Mouse (Mus musculus) forebrain, embryonic 13.5 days (tissue): Measurements from ENCODE around the gene Pcca. TPM values are rescaled to one million over a fixed set of nuclear protein-coding genes. Genes with fewer than 3 reads are reported as not detected.

Source experiments
- ATAC-seq: fragments of 200-750 bp; cut with Nextera tagmentation; 2 replicates; pipeline ENCODE4 v1.8.0; 2017
- H3K27ac ChIP-seq: fragments of 300-500 bp; sonication (generic); 2 replicates; pipeline ENCODE4 v1.5.1; 2015; ENCODE audit warnings: inconsistent platforms, mild to moderate bottlenecking, moderate library complexity
- H3K27me3 ChIP-seq: fragments of 300-500 bp; sonication (generic); 2 replicates; pipeline ENCODE4 v1.6.1; 2015; ENCODE audit warnings: mild to moderate bottlenecking, inconsistent platforms
- H3K36me3 ChIP-seq: fragments of 300-500 bp; sonication (generic); 2 replicates; pipeline ENCODE4 v1.6.1; 2015; ENCODE audit warnings: mild to moderate bottlenecking, inconsistent platforms; ENCODE audit not compliant: poor library complexity, severe bottlenecking
- H3K4me1 ChIP-seq: fragments of 300-500 bp; sonication (generic); 2 replicates; pipeline ENCODE4 v1.6.1; 2015; ENCODE audit warnings: inconsistent platforms
- H3K4me2 ChIP-seq: fragments of 300-500 bp; sonication (generic); 2 replicates; pipeline ENCODE4 v1.6.1; 2015; ENCODE audit warnings: inconsistent platforms, mild to moderate bottlenecking, moderate library complexity
- H3K4me3 ChIP-seq: fragments of 300-500 bp; sonication (generic); 2 replicates; pipeline ENCODE4 v1.5.1; 2015; ENCODE audit warnings: mild to moderate bottlenecking, inconsistent platforms
- H3K9ac ChIP-seq: fragments of 300-500 bp; sonication (generic); 2 replicates; pipeline ENCODE4 v1.6.1; 2015; ENCODE audit warnings: mild to moderate bottlenecking, inconsistent platforms
- H3K9me3 ChIP-seq: fragments of 300-500 bp; sonication (generic); replicated peaks from 2 replicates; pipeline ENCODE4 v1.6.1; 2016; ENCODE audit warnings: inconsistent platforms
- WGBS: fragments of 180-500 bp; shearing (Covaris S2); methylation state at CpG from one replicate; pipeline ENCODE4 v1.1.7; 2015; 5-methylcytosine and 5-hydroxymethylcytosine counted together
- polyA plus RNA-seq: library from polyadenylated mRNA; unstranded; fragments of >200 nt; fragmentation: Nextera tagmentation; extraction: Ambion mirVana; gene quantifications from 2 replicates; pipeline ENCODE4 v1.2.1, GENCODE M21; 2015

Gene Pcca
- polyA plus RNA-seq, 1 experiment from 2014 or later = 25.2 TPM

- no peak overlapping the region for H3K4me3 ChIP-seq
- no peak overlapping the region for H3K27ac ChIP-seq
- WGBS = 82% methylated on average over 2 of the region's 2 CpGs
- peaks cover 22% of the 10 kb centered on the region for H3K4me1 ChIP-seq
- ATAC-seq = no peak
- no peak overlapping the region for H3K9ac ChIP-seq
- no peak overlapping the region for H3K4me2 ChIP-seq
- H3K27me3 ChIP-seq = no peaks in the 10 kb centered on the region
- no peaks in the 10 kb centered on the region for H3K9me3 ChIP-seq
- no peaks in the 10 kb centered on the region for H3K36me3 ChIP-seq
Observed at GRCm38 (mm10) chr14:122901715-122902114, 367.6 kb downstream of the Pcca start.

GRCm38 (mm10) chr14:122902136-122902535, 368.0 kb downstream of the Pcca start:
- 51% methylated on average over 2 of the region's 2 CpGs for WGBS

GRCm38 (mm10) chr14:122902884-122903283, 368.8 kb downstream of the Pcca start:
- H3K27ac ChIP-seq = no peak overlapping the region
- no peaks in the 10 kb centered on the region for H3K36me3 ChIP-seq
- peak; percentile 87 for ATAC-seq
- 0 out of 2 replicates have a peak, but pooled peaks cover under 1% of the 10 kb centered on the region for H3K9me3 ChIP-seq
- no peak overlapping the region for H3K4me3 ChIP-seq
- no peak overlapping the region for H3K4me2 ChIP-seq
- H3K9ac ChIP-seq = no peak overlapping the region
- H3K27me3 ChIP-seq = no peaks in the 10 kb centered on the region
- 37% methylated on average over 4 of the region's 4 CpGs for WGBS
- H3K4me1 ChIP-seq = peaks cover 22% of the 10 kb centered on the region

More at GRCm38 (mm10) chr14:122902136-122902535, 368.0 kb downstream of the Pcca start:
- no peaks in the 10 kb centered on the region for H3K27me3 ChIP-seq
- peaks cover 22% of the 10 kb centered on the region for H3K4me1 ChIP-seq
- ATAC-seq = no peak
- H3K9ac ChIP-seq = no peak overlapping the region
- H3K4me3 ChIP-seq = no peak overlapping the region
- no peaks in the 10 kb centered on the region for H3K9me3 ChIP-seq
- no peaks in the 10 kb centered on the region for H3K36me3 ChIP-seq
- no peak overlapping the region for H3K27ac ChIP-seq
- no peak overlapping the region for H3K4me2 ChIP-seq

- ATAC-seq = no peak
- 54% methylated on average over 2 of the region's 2 CpGs for WGBS
Observed at GRCm38 (mm10) chr14:122903923-122904351, 369.8 kb downstream of the Pcca start.

GRCm38 (mm10) chr14:122905007-122905406, 370.9 kb downstream of the Pcca start:
- no peak overlapping the region for H3K9ac ChIP-seq
- H3K4me1 ChIP-seq = peaks cover 22% of the 10 kb centered on the region
- H3K4me3 ChIP-seq = no peak overlapping the region
- no peak overlapping the region for H3K27ac ChIP-seq
- peaks cover 9% of the 10 kb centered on the region for H3K9me3 ChIP-seq
- no peaks in the 10 kb centered on the region for H3K36me3 ChIP-seq
- no peak for ATAC-seq
- H3K4me2 ChIP-seq = no peak overlapping the region
- 97% methylated on average over 1 of the region's 1 CpGs for WGBS
- H3K27me3 ChIP-seq = no peaks in the 10 kb centered on the region

More at GRCm38 (mm10) chr14:122903923-122904351, 369.8 kb downstream of the Pcca start:
- Histone ChIP-seq H3K4me3 (no peak overlapping the region), H3K36me3 (no peaks in the 10 kb centered on the region), H3K27ac (no peak overlapping the region), H3K9ac (no peak overlapping the region), H3K4me1 (peaks cover 22% of the 10 kb centered on the region), H3K9me3 (peaks cover 9% of the 10 kb centered on the region), H3K27me3 (no peaks in the 10 kb centered on the region), H3K4me2 (no peak overlapping the region)

GRCm38 (mm10) chr14:122908075-122908474, 374.0 kb downstream of the Pcca start:
- 88% methylated on average over 4 of the region's 4 CpGs for WGBS

GRCm38 (mm10) chr14:122909368-122910091, 375.4 kb downstream of the Pcca start:
- H3K9ac ChIP-seq = no peak overlapping the region
- 89% methylated on average over 5 of the region's 5 CpGs for WGBS
- H3K4me2 ChIP-seq = no peak overlapping the region
- no peak overlapping the region for H3K4me3 ChIP-seq
- H3K4me1 ChIP-seq = peaks cover 11% of the 10 kb centered on the region; the same call in 1 of the 2 replicates
- H3K36me3 ChIP-seq = no peaks in the 10 kb centered on the region
- peaks cover 9% of the 10 kb centered on the region for H3K9me3 ChIP-seq
- H3K27ac ChIP-seq = no peak overlapping the region
- peaks cover 17% of the 10 kb centered on the region for H3K27me3 ChIP-seq
- ATAC-seq = no peak

More at GRCm38 (mm10) chr14:122908075-122908474, 374.0 kb downstream of the Pcca start:
- H3K9me3 ChIP-seq = peaks cover 9% of the 10 kb centered on the region
- peaks cover 10% of the 10 kb centered on the region for H3K4me1 ChIP-seq
- H3K9ac ChIP-seq = no peak overlapping the region
- ATAC-seq = no peak
- no peak overlapping the region for H3K27ac ChIP-seq
- no peaks in the 10 kb centered on the region for H3K36me3 ChIP-seq
- no peak overlapping the region for H3K4me2 ChIP-seq
- peaks cover 9% of the 10 kb centered on the region; the same call in 1 of the 2 replicates for H3K27me3 ChIP-seq
- no peak overlapping the region for H3K4me3 ChIP-seq

GRCm38 (mm10) chr14:122911265-122911664, 377.1 kb downstream of the Pcca start:
- ATAC-seq = no peak
- H3K4me1 ChIP-seq = peaks cover 11% of the 10 kb centered on the region; the same call in 1 of the 2 replicates
- no peaks in the 10 kb centered on the region for H3K36me3 ChIP-seq
- peaks cover 9% of the 10 kb centered on the region for H3K9me3 ChIP-seq
- no peak overlapping the region for H3K9ac ChIP-seq
- no peak overlapping the region for H3K4me2 ChIP-seq
- H3K4me3 ChIP-seq = no peak overlapping the region
- H3K27ac ChIP-seq = no peak overlapping the region
- peaks cover 17% of the 10 kb centered on the region for H3K27me3 ChIP-seq

GRCm38 (mm10) chr14:122912137-122912536, 378.0 kb downstream of the Pcca start:
- Histone ChIP-seq H3K27ac (no peak overlapping the region), H3K4me2 (peak overlapping the region; percentile 97), H3K4me1 (peaks cover 11% of the 10 kb centered on the region; the same call in 1 of the 2 replicates), H3K4me3 (peak overlapping the region; percentile 61; the same call in 1 of the 2 replicates), H3K9me3 (peaks cover 9% of the 10 kb centered on the region), H3K36me3 (no peaks in the 10 kb centered on the region), H3K9ac (no peak overlapping the region), H3K27me3 (peaks cover 17% of the 10 kb centered on the region)
- 33% methylated on average over 1 of the region's 1 CpGs for WGBS
- no peak for ATAC-seq

GRCm38 (mm10) chr14:122912812-122913498, 378.8 kb downstream of the Pcca start:
- peak overlapping the region; percentile 71 for H3K9ac ChIP-seq
- peak; percentile 88 for ATAC-seq
- H3K27ac ChIP-seq = no peak overlapping the region
- H3K36me3 ChIP-seq = no peaks in the 10 kb centered on the region
- peaks cover 11% of the 10 kb centered on the region; the same call in 1 of the 2 replicates for H3K4me1 ChIP-seq
- H3K9me3 ChIP-seq = peaks cover 8% of the 10 kb centered on the region
- H3K27me3 ChIP-seq = peaks cover 17% of the 10 kb centered on the region
- peak overlapping the region; percentile 61 for H3K4me3 ChIP-seq
- under 1% methylated on average over 58 of the region's 58 CpGs for WGBS
- H3K4me2 ChIP-seq = peak overlapping the region; percentile 97

GRCm38 (mm10) chr14:122913657-122914056, 379.5 kb downstream of the Pcca start, which contains the start of gene Ggact:
TSS of gene Ggact (minus strand) at chr14:122913757.
- H3K4me1 ChIP-seq = peaks cover 11% of the 10 kb centered on the region; the same call in 1 of the 2 replicates
- WGBS = 73% methylated on average over 6 of the region's 6 CpGs
- no peak for ATAC-seq
- H3K4me2 ChIP-seq = peak within 1 kb of the TSS; percentile 97
- H3K9ac ChIP-seq = peak within 1 kb of the TSS; percentile 71
- peaks cover 1% of the 10 kb centered on the region for H3K9me3 ChIP-seq
- H3K36me3 ChIP-seq = no peaks in the 10 kb centered on the region
- peak within 1 kb of the TSS; percentile 61 for H3K4me3 ChIP-seq
- H3K27ac ChIP-seq = no peak within 1 kb of the TSS
- H3K27me3 ChIP-seq = peaks cover 17% of the 10 kb centered on the region

GRCm38 (mm10) chr14:122917676-122918075, 383.6 kb downstream of the Pcca start:
- H3K9ac ChIP-seq = no peak overlapping the region
- no peaks in the 10 kb centered on the region for H3K9me3 ChIP-seq
- H3K4me2 ChIP-seq = no peak overlapping the region
- H3K36me3 ChIP-seq = 0 out of 2 replicates have a peak, but pooled peaks cover 13% of the 10 kb centered on the region
- 94% methylated on average over 1 of the region's 1 CpGs for WGBS
- H3K4me1 ChIP-seq = peaks cover 7% of the 10 kb centered on the region; the same call in 1 of the 2 replicates
- no peak overlapping the region for H3K4me3 ChIP-seq
- H3K27me3 ChIP-seq = peaks cover 12% of the 10 kb centered on the region
- H3K27ac ChIP-seq = no peak overlapping the region
- no peak for ATAC-seq
